Mouse (Mus musculus) stomach, postnatal 0 days (tissue): ENCODE measurements at regions not wholly inside any gene's neighbourhood (a gene's known extent, or its start where the extent isn't known, plus 50 kb on each side); places are given as distances from the start of the nearest gene placed in this dataset.

Experiments
- ATAC-seq: fragments of 200-750 bp; cut with Nextera tagmentation; 2 replicates; pipeline ENCODE4 v1.8.0; 2017; ENCODE audit not compliant: low FRiP score, low TSS enrichment
- DNase-seq: peaks from one replicate; pipeline ENCODE4 v3.0.0-alpha.2; 2016; ENCODE audit warnings: low spot score
- H3K27ac ChIP-seq: fragments of 300-500 bp; sonication (generic); replicated peaks from 2 replicates; pipeline ENCODE4 v1.5.1; 2014; ENCODE audit warnings: mild to moderate bottlenecking, control low read depth
- H3K27me3 ChIP-seq: fragments of 300-500 bp; sonication (generic); 2 replicates; pipeline ENCODE4 v1.6.1; 2014; ENCODE audit warnings: low read length; ENCODE audit not compliant: control insufficient read depth, insufficient read depth
- H3K36me3 ChIP-seq: fragments of 300-500 bp; sonication (generic); 2 replicates; pipeline ENCODE4 v1.6.1; 2014; ENCODE audit warnings: low read length, mixed read lengths; ENCODE audit not compliant: control insufficient read depth, insufficient read depth
- H3K4me1 ChIP-seq: fragments of 300-500 bp; sonication (generic); replicated peaks from 2 replicates; pipeline ENCODE4 v1.6.1; 2014; ENCODE audit warnings: antibody characterized with exemption; ENCODE audit not compliant: control insufficient read depth, insufficient read depth
- H3K4me2 ChIP-seq: fragments of 300-500 bp; sonication (generic); replicated peaks from 2 replicates; pipeline ENCODE4 v1.6.1; 2014; ENCODE audit warnings: low read depth, mild to moderate bottlenecking, control low read depth, moderate library complexity
- H3K4me3 ChIP-seq: fragments of 300-500 bp; sonication (generic); 2 replicates; pipeline ENCODE4 v1.5.1; 2014; ENCODE audit warnings: low read depth, low read length, control low read depth
- H3K9ac ChIP-seq: fragments of 300-500 bp; sonication (generic); 2 replicates; pipeline ENCODE4 v1.6.1; 2014; ENCODE audit warnings: mild to moderate bottlenecking, low read length, control low read depth, mixed read lengths
- H3K9me3 ChIP-seq: fragments of 300-500 bp; sonication (generic); 2 replicates; pipeline ENCODE4 v1.6.1; 2016; ENCODE audit warnings: low read length; ENCODE audit not compliant: control insufficient read depth
- CTCF ChIP-seq: IDR thresholded peaks from 2 replicates; pipeline ENCODE4 v1.5.1; 2016; ENCODE audit warnings: antibody characterized with exemption, low read depth, mild to moderate bottlenecking, moderate library complexity
- EP300 ChIP-seq: optimal IDR thresholded peaks from 2 replicates; pipeline ENCODE3; 2016; ENCODE audit warnings: antibody characterized with exemption
- WGBS: fragments of 180-500 bp; shearing (Covaris S2); extraction: QIAGEN DNeasy Blood & Tissue Kit; methylation state at CpG from one replicate; pipeline ENCODE4 v1.1.7; 2014; 5-methylcytosine and 5-hydroxymethylcytosine counted together

- no peaks in the 10 kb centered on the region for H3K9me3 ChIP-seq
- H3K36me3 ChIP-seq: no peaks in the 10 kb centered on the region
- no peak overlapping the region for H3K4me3 ChIP-seq
- H3K4me1 ChIP-seq: no peaks in the 10 kb centered on the region
- H3K27me3 ChIP-seq: no peaks in the 10 kb centered on the region
- H3K4me2 ChIP-seq: no peak overlapping the region
- peak; percentile 50 for TF ChIP-seq CTCF
- no peak for TF ChIP-seq EP300
- no peak for ATAC-seq
- WGBS: 50% methylated on average over 2 of the region's 2 CpGs
- H3K27ac ChIP-seq: no peak overlapping the region
- no peak for DNase-seq
- no peak overlapping the region for H3K9ac ChIP-seq
Measured at GRCm38 (mm10) chr4:135013932-135014331, 83.2 kb downstream of the Syf2 start.

- H3K4me3 ChIP-seq: no peak overlapping the region
- no peaks in the 10 kb centered on the region for H3K4me1 ChIP-seq
- peak; percentile 48 for ATAC-seq
- H3K27me3 ChIP-seq: no peaks in the 10 kb centered on the region
- no peak overlapping the region for H3K9ac ChIP-seq
- DNase-seq: peak; percentile 71
- H3K36me3 ChIP-seq: no peaks in the 10 kb centered on the region
- no peaks in the 10 kb centered on the region for H3K9me3 ChIP-seq
- 20% methylated on average over 8 of the region's 8 CpGs for WGBS
- H3K4me2 ChIP-seq: no peak overlapping the region
- TF ChIP-seq CTCF (peak; percentile 88), EP300 (no peak)
- no peak overlapping the region for H3K27ac ChIP-seq
Measured at GRCm38 (mm10) chr4:135018018-135018417, 87.3 kb downstream of the Syf2 start.

- Histone ChIP-seq H3K4me3 (no peak overlapping the region), H3K9me3 (no peaks in the 10 kb centered on the region), H3K9ac (no peak overlapping the region), H3K36me3 (no peaks in the 10 kb centered on the region), H3K4me1 (no peaks in the 10 kb centered on the region), H3K27ac (no peak overlapping the region), H3K27me3 (no peaks in the 10 kb centered on the region), H3K4me2 (no peak overlapping the region)
- TF ChIP-seq CTCF (no peak), EP300 (no peak)
- ATAC-seq (no peak), DNase-seq (no peak)
- WGBS: 60% methylated on average over 2 of the region's 2 CpGs
Measured at GRCm38 (mm10) chr4:135019120-135019519, 88.4 kb downstream of the Syf2 start.

GRCm38 (mm10) chr4:135020262-135020991 lies 89.7 kb downstream of the Syf2 start:
- 71% methylated on average over 8 of the region's 8 CpGs for WGBS
- Histone ChIP-seq H3K27ac (no peak overlapping the region), H3K4me1 (no peaks in the 10 kb centered on the region), H3K9ac (no peak overlapping the region), H3K36me3 (no peaks in the 10 kb centered on the region), H3K4me2 (no peak overlapping the region), H3K4me3 (no peak overlapping the region), H3K9me3 (no peaks in the 10 kb centered on the region), H3K27me3 (no peaks in the 10 kb centered on the region)
- TF ChIP-seq CTCF: no peak
- no peak for TF ChIP-seq EP300
- DNase-seq (no peak), ATAC-seq (no peak)

GRCm38 (mm10) chr4:135023200-135023599 lies 92.5 kb downstream of the Syf2 start:
- Histone ChIP-seq H3K27me3 (no peaks in the 10 kb centered on the region), H3K4me1 (no peaks in the 10 kb centered on the region), H3K9me3 (no peaks in the 10 kb centered on the region), H3K36me3 (no peaks in the 10 kb centered on the region), H3K27ac (no peak overlapping the region), H3K4me2 (no peak overlapping the region), H3K9ac (no peak overlapping the region), H3K4me3 (no peak overlapping the region)
- 94% methylated on average over 5 of the region's 5 CpGs for WGBS
- ATAC-seq: no peak
- no peak for DNase-seq
- TF ChIP-seq EP300 (no peak), CTCF (peak; percentile 46)

- DNase-seq (no peak), ATAC-seq (no peak)
- no peak overlapping the region for H3K9ac ChIP-seq
- 23% methylated on average over 18 of the region's 18 CpGs for WGBS
- no peaks in the 10 kb centered on the region for H3K9me3 ChIP-seq
- H3K27me3 ChIP-seq: no peaks in the 10 kb centered on the region
- no peak overlapping the region for H3K27ac ChIP-seq
- no peak overlapping the region for H3K4me3 ChIP-seq
- TF ChIP-seq EP300: no peak
- no peak for TF ChIP-seq CTCF
- H3K36me3 ChIP-seq: no peaks in the 10 kb centered on the region
- H3K4me1 ChIP-seq: no peaks in the 10 kb centered on the region
- H3K4me2 ChIP-seq: peak overlapping the region; percentile 25; the same call in 1 of the 2 replicates
Measured at GRCm38 (mm10) chr4:135025802-135026201, 94.7 kb upstream of the Runx3 start.
